Mouse (Mus musculus) heart, embryonic 16.5 days (tissue): ENCODE results near the gene Clstn1. TPM values are rescaled to one million over a fixed set of nuclear protein-coding genes. Genes with fewer than 3 reads are reported as not detected.

Experiments used
- ATAC-seq: fragments of 200-750 bp; cut with Nextera tagmentation; replicated peaks from 2 replicates; pipeline ENCODE4 v1.8.0; 2017; ENCODE audit warnings: moderate number of reproducible peaks; ENCODE audit not compliant: insufficient read depth, low FRiP score; ENCODE audit errors: extremely low read depth
- H3K27ac ChIP-seq: fragments of 300-500 bp; sonication (generic); 2 replicates; pipeline ENCODE4 v1.5.1; 2014; ENCODE audit warnings: mild to moderate bottlenecking, low read length, control low read depth, moderate library complexity
- H3K27me3 ChIP-seq: fragments of 300-500 bp; sonication (generic); 2 replicates; pipeline ENCODE4 v1.6.1; 2014; ENCODE audit warnings: low read length, mixed read lengths; ENCODE audit not compliant: control insufficient read depth, insufficient read depth
- H3K36me3 ChIP-seq: fragments of 300-500 bp; sonication (generic); 2 replicates; pipeline ENCODE4 v1.6.1; 2014; ENCODE audit not compliant: control insufficient read depth, insufficient read depth
- H3K4me1 ChIP-seq: fragments of 300-500 bp; sonication (generic); 2 replicates; pipeline ENCODE4 v1.6.1; 2014; ENCODE audit warnings: low read length, mixed read lengths; ENCODE audit not compliant: control insufficient read depth, insufficient read depth
- H3K4me2 ChIP-seq: fragments of 300-500 bp; sonication (generic); 2 replicates; pipeline ENCODE4 v1.6.1; 2014; ENCODE audit warnings: low read depth, mild to moderate bottlenecking, control low read depth, low read length
- H3K4me3 ChIP-seq: fragments of 300-500 bp; sonication (generic); 2 replicates; pipeline ENCODE4 v1.5.1; 2014; ENCODE audit warnings: mild to moderate bottlenecking, control low read depth, low read length
- H3K9ac ChIP-seq: fragments of 300-500 bp; sonication (generic); 2 replicates; pipeline ENCODE4 v1.6.1; 2014; ENCODE audit warnings: low read length, control low read depth
- H3K9me3 ChIP-seq: fragments of 300-500 bp; sonication (generic); replicated peaks from 2 replicates; pipeline ENCODE4 v1.6.1; 2016; ENCODE audit warnings: low read length; ENCODE audit not compliant: control insufficient read depth
- WGBS: fragments of 180-500 bp; shearing (Covaris S2); extraction: QIAGEN DNeasy Blood & Tissue Kit; methylation state at CpG from one replicate; pipeline ENCODE4 v1.1.7; 2014; 5-methylcytosine and 5-hydroxymethylcytosine counted together
- microRNA-seq: library from miRNA; unstranded; fragments of <30 nt; microRNA quantifications from one replicate; pipeline ENCODE4, GENCODE M21; 2017
- polyA plus RNA-seq: library from polyadenylated mRNA; unstranded; fragments of >200 nt; fragmentation: Nextera tagmentation; extraction: Ambion mirVana; gene quantifications from 2 replicates; pipeline ENCODE4 v1.2.1, GENCODE M21; 2015

Clstn1 gene
- polyA plus RNA-seq, 1 experiment from 2014 or later, result 6.7 TPM

DNA sequence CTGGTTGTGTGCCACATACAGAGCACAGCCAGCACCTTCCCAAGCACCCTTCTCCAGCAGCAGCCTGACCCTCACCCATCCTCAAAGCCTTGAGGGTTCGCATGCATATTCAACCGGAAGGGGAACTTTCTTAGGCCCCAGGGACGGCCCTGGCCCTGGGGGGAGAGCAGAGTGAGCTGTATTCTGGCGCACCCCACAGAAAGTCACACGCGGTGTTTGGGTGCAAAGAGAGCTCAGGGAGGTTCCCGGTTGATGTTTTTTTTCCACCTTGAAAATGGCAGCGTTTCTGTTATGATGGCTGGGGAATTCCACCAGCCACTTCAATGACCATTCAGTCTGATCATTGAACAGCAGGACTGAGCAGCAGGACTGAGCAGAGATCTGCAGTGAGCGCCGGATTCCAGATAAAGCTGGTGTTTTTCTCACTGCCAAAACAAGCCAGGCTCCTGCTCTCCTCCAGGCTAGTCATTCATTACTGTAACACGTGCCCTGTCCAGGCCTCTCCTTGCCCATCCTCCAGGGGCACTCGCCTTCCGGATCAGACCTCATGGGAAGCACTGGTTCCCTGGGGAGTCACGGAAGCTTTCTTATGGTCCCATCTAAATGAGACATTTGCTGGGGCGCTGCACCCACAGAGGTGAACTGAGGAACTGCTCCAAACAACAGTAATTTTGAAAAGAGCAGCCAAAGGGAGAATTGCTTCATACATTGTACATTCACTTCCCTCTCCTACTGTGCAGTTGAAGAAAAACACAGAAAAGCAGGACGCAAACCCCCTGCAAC, 110.1 kb downstream of the Clstn1 start:
- Histone ChIP-seq H3K27me3 (0 out of 2 replicates have a peak, but pooled peaks cover 4% of the 10 kb centered on the region), H3K4me1 (0 out of 2 replicates have a peak, but pooled peaks cover 11% of the 10 kb centered on the region), H3K36me3 (no peaks in the 10 kb centered on the region), H3K4me3 (peak overlapping the region; percentile 15; the same call in 1 of the 2 replicates), H3K9ac (no peak overlapping the region), H3K27ac (no peak overlapping the region), H3K4me2 (peak overlapping the region; percentile 76), H3K9me3 (no peaks in the 10 kb centered on the region)
- 26% methylated on average over 16 of the region's 16 CpGs for WGBS
- ATAC-seq, result no peak

GRCm38 (mm10) chr4:149697506-149698196, 111.4 kb downstream of the Clstn1 start:
- H3K36me3 ChIP-seq, result no peaks in the 10 kb centered on the region
- 0 out of 2 replicates have a peak, but pooled peaks cover 4% of the 10 kb centered on the region for H3K27me3 ChIP-seq
- H3K4me3 ChIP-seq, result peak overlapping the region; percentile 51
- 0 out of 2 replicates have a peak, but pooled peaks cover 13% of the 10 kb centered on the region for H3K4me1 ChIP-seq
- H3K27ac ChIP-seq, result peak overlapping the region; percentile 60
- peak overlapping the region; percentile 62 for H3K9ac ChIP-seq
- peak overlapping the region; percentile 76 for H3K4me2 ChIP-seq
- H3K9me3 ChIP-seq, result no peaks in the 10 kb centered on the region
- peak; percentile 14; the same call in 1 of the 2 replicates for ATAC-seq
- WGBS, result 22% methylated on average over 15 of the region's 15 CpGs

DNA sequence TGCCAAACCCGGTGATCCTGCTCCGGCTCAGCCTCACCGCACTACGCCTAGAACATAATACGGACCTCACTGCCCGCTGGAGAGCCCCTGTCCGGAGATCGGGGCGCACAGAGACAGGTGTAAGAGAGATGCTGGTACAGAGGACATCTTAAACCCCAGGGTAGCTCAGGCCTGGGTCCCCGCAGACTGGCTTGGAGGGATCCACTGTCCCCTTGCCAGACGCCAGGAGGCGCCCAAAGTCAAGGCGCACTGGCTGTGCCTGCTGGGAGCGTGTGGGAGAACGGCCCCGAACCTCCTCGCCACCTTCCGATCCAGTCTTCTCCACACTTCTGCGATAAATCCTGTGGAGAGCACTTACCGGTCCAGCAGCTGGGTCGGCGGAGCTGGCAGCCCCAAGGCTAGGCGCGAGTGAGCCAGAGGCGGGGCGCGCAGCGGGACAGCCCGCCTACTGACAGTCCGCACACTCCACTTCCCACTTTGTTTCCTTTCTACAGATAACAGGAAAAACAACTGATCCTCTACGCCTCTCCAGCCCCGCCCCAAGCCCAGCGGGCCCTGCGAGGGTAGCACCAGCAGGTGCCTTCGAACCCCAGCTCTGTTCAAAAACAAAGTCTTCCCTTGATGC, 112.0 kb downstream of the Clstn1 start:
- Histone ChIP-seq H3K27ac (peak overlapping the region; percentile 60), H3K4me1 (0 out of 2 replicates have a peak, but pooled peaks cover 16% of the 10 kb centered on the region), H3K36me3 (no peaks in the 10 kb centered on the region), H3K4me3 (peak overlapping the region; percentile 51), H3K9ac (peak overlapping the region; percentile 62), H3K4me2 (peak overlapping the region; percentile 76), H3K9me3 (no peaks in the 10 kb centered on the region), H3K27me3 (0 out of 2 replicates have a peak, but pooled peaks cover 4% of the 10 kb centered on the region)
- WGBS, result under 1% methylated on average over 35 of the region's 35 CpGs
- ATAC-seq, result peak; percentile 66

Small RNA genes lying within 50 kb of the gene (microRNA-seq; reads per million reads assigned to microRNA genes)
- gene Mir5616 (2.2 reads per million, percentile 5 among the genes with 10 or more reads in this experiment), gene Mir7023 (not detected)

Other genes starting within 250 kb of the Clstn1 start
- 29.9 and 32.5 TPM in 2 replicates for gene Ube4b, start 159.7 kb upstream of the Clstn1 start, polyA plus RNA-seq
- gene Rbp7, start 131.5 kb upstream of the Clstn1 start, polyA plus RNA-seq, result 13.0 and 14.6 TPM in 2 replicates
- 0.34 and 0.41 TPM in 2 replicates for gene Tmem274, start 109.1 kb upstream of the Clstn1 start, polyA plus RNA-seq
- gene Nmnat1, start 101.3 kb upstream of the Clstn1 start, polyA plus RNA-seq, result 13.5 and 15.8 TPM in 2 replicates
- gene Lzic, start 101.2 kb upstream of the Clstn1 start, polyA plus RNA-seq, result 32.0 and 39.3 TPM in 2 replicates
- 28.7 and 38.3 TPM in 2 replicates for gene Ctnnbip1, start 68.2 kb upstream of the Clstn1 start, polyA plus RNA-seq
- gene Pik3cd, start 116.1 kb downstream of the Clstn1 start, polyA plus RNA-seq, result 5.5 and 7.8 TPM in 2 replicates
- gene Tmem201, start 151.6 kb downstream of the Clstn1 start, polyA plus RNA-seq, result 46.4 and 52.3 TPM in 2 replicates
- gene Slc25a33, start 187.8 kb downstream of the Clstn1 start, polyA plus RNA-seq, result 6.5 TPM in 2 replicates